21 mouse cellular contexts compared by ENCODE assay signal in genomic region chr19:20714543-20714942, GRCm38 (mm10). TPM values are rescaled to one million over a fixed set of nuclear protein-coding genes. Genes with fewer than 3 reads are reported as not detected.
"Had no signal": no experiment of that assay in that cellular context is flagged by ENCODE, and none has a peak within 500 bp of the region (broad histone marks: within the 10 kb centered on the region; RNA-seq: fewer than 3 reads in every experiment).

No protein-coding gene starts in this region.

- ATAC-seq: midbrain, embryonic 15.5 days had no signal

- DNase-seq: kidney, adult 11 months; kidney, postnatal 10 days; kidney, postnatal 4 days; left cerebral cortex, postnatal 4 days; lung, adult 18-20 months; lung, postnatal 14 days; right cerebral cortex, adult 18-20 months; right cerebral cortex, postnatal 14 days; right cerebral cortex, postnatal 4 days; spleen, adult 18-20 months; thymus, adult 18-20 months; thymus, postnatal 36 days had no signal

- H3K27me3 ChIP-seq: limb, embryonic 12.5 days; limb, embryonic 15.5 days; liver, embryonic 15.5 days; midbrain, embryonic 12.5 days; midbrain, embryonic 15.5 days; neural tube, embryonic 12.5 days; neural tube, embryonic 15.5 days; stomach, embryonic 15.5 days had no signal

- H3K36me3 ChIP-seq: limb, embryonic 12.5 days; limb, embryonic 15.5 days; liver, embryonic 15.5 days; midbrain, embryonic 12.5 days; midbrain, embryonic 15.5 days; neural tube, embryonic 12.5 days; neural tube, embryonic 15.5 days; stomach, embryonic 15.5 days had no signal

- H3K27ac ChIP-seq: limb, embryonic 12.5 days; limb, embryonic 15.5 days; liver, embryonic 15.5 days; macrophage; midbrain, embryonic 12.5 days; midbrain, embryonic 15.5 days; neural tube, embryonic 12.5 days; neural tube, embryonic 15.5 days; stomach, embryonic 15.5 days had no signal

- H3K4me3 ChIP-seq: limb, embryonic 12.5 days; limb, embryonic 15.5 days; liver, embryonic 15.5 days; midbrain, embryonic 12.5 days; midbrain, embryonic 15.5 days; neural tube, embryonic 12.5 days; neural tube, embryonic 15.5 days; stomach, embryonic 15.5 days had no signal

- H3K4me1 ChIP-seq: limb, embryonic 12.5 days; limb, embryonic 15.5 days; liver, embryonic 15.5 days; midbrain, embryonic 12.5 days; midbrain, embryonic 15.5 days; neural tube, embryonic 12.5 days; neural tube, embryonic 15.5 days; stomach, embryonic 15.5 days had no signal

- H3K4me2 ChIP-seq: limb, embryonic 12.5 days; limb, embryonic 15.5 days; liver, embryonic 15.5 days; midbrain, embryonic 12.5 days; midbrain, embryonic 15.5 days; neural tube, embryonic 12.5 days; neural tube, embryonic 15.5 days; stomach, embryonic 15.5 days had no signal

- H3K9me3 ChIP-seq: limb, embryonic 12.5 days; limb, embryonic 15.5 days; liver, embryonic 15.5 days; midbrain, embryonic 12.5 days; midbrain, embryonic 15.5 days; neural tube, embryonic 12.5 days; neural tube, embryonic 15.5 days; stomach, embryonic 15.5 days had no signal

- H3K9ac ChIP-seq: limb, embryonic 12.5 days; limb, embryonic 15.5 days; liver, embryonic 15.5 days; midbrain, embryonic 12.5 days; midbrain, embryonic 15.5 days; neural tube, embryonic 12.5 days; neural tube, embryonic 15.5 days; stomach, embryonic 15.5 days had no signal

RNA-seq across cellular contexts. Expression of gene Aldh1a7, which starts 12.8 kb away (rescaled TPM):
- polyA plus RNA-seq: macrophage had no signal
